Mouse (Mus musculus): ENCODE data around the gene Ublcp1.

DNA sequence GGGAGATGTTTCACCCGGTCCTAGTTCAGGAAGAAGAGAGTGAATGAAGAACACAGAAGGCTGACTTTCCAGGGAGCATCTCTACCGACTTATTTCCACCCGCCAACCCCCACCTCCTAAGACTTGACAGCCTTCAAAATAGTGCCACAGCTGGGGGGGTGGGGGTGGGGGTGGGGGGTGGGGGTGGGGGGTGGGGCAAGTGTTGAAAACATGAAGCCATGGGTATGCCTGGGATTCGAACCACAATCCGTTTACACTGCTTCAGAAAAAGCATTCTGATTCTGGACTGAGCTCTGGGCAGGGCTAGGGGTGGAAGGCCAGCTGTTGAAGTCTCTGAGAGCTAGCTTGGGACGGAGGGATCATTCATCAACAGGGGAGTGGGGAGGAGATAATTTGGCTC, 47.0 kb downstream of the Ublcp1 start:
- TF ChIP-seq CTCF (IDR thresholded peaks at IDR 0.05; ENCODE audit: control insufficient read depth, insufficient read depth, low read length) (no peak), POLR2A (IDR thresholded peaks at IDR 0.05; ENCODE audit: borderline replicate concordance, control insufficient read depth, low read depth, low read length) (no peak)

Data from bone marrow, adult 2 months (tissue).